Mouse (Mus musculus) ES-E14 (cell line): ENCODE results near the gene Dkc1.

Experiments
- HCFC1 ChIP-seq: IDR thresholded peaks from 2 replicates; pipeline ENCODE4 v1.6.1; 2012; ENCODE audit warnings: low read length, inconsistent platforms, borderline replicate concordance; ENCODE audit not compliant: insufficient read depth
- MAFK ChIP-seq: IDR thresholded peaks from 2 replicates; pipeline ENCODE4 v1.6.1; 2014; ENCODE audit warnings: mild to moderate bottlenecking, low read depth, low read length, inconsistent platforms; ENCODE audit not compliant: insufficient read depth
- ZC3H11A ChIP-seq: IDR thresholded peaks from 2 replicates; pipeline ENCODE4 v1.6.1; 2012; ENCODE audit warnings: low read depth, mild to moderate bottlenecking, inconsistent platforms, low read length, borderline replicate concordance

DNA sequence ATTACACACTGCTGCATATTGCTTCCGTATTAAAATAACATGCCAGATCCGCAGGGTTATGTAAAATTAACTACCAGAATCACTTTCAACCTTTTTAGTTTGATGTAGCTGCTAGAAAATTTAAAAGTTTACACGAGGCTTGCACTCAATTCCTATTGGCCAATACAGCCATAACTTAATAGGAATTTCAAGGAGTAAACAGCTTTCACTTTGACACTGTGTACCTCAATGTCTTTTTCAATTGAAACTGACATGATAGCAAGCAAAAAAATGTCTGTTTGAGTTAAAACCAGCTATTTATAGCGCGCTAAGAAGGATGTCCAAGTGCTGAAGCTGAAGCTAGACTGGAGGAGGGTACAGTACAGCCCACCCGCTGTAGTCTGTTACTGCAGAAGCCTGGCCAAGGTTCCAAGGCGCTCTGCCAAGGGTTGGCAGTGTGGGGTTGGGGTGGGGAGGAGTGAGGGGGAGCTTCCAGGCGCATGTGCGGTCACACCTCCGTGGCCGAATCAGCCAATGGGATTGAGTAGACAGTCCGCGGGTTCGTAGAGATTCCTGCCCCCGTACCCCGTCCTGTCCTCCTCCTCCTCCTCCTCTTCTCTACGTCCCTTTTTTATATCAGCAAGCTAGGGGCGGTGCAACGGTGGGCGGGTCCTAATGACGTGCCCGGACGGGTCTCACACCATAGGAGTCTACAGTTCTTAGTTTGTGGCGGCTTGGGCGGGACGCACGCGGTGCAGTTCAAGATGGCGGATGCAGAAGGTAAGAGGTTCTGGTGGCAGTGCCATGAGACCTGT is at the start of gene Dkc1:
- no peak for TF ChIP-seq ZC3H11A
- no peak for TF ChIP-seq HCFC1
- TF ChIP-seq MAFK, result no peak
